Mouse (Mus musculus) embryonic fibroblast, embryonic 13.5 days (primary cell): ENCODE measurements around the gene Mlycd.

Experiments used
- CTCF ChIP-seq: IDR thresholded peaks from 2 replicates; pipeline ENCODE4 v1.5.1; 2011; ENCODE audit warnings: mild to moderate bottlenecking, control low read depth, low read length, moderate library complexity, borderline replicate concordance; ENCODE audit not compliant: insufficient read depth
- POLR2A ChIP-seq: IDR thresholded peaks from 2 replicates; pipeline ENCODE4 v1.6.1; 2011; ENCODE audit warnings: low read depth, mild to moderate bottlenecking, control low read depth, low read length, moderate library complexity

- no peak for TF ChIP-seq POLR2A
- TF ChIP-seq CTCF = no peak
Observed at GRCm38 (mm10) chr8:119442970-119443369, 48.3 kb downstream of the Mlycd start.
